Mouse (Mus musculus): Measurements from ENCODE around the gene Cbln1. TPM values are rescaled to one million over a fixed set of nuclear protein-coding genes. Genes with fewer than 3 reads are reported as not detected.

Cbln1 gene
- 10 to 100 TPM in 1 of 2 experiments, 1 to 10 TPM in 1; 9.1 to 15.9 TPM for total RNA-seq (2021)

- intact Hi-C loops (cut with DNase I) = loop anchor here (5.0 kb wide), 2 partner anchors 65 to 540 kb away; no protein-coding TSS in a partner anchor
- peak; percentile 81 to 85 for DNase-seq (ENCODE audit: low spot score in 2 of 2)
These were observed at the start of gene Cbln1 for GRCm38 (mm10) chr8:87472271-87473236. Gene Cbln1, minus strand, starts transcription at chr8:87472609.

DNA sequence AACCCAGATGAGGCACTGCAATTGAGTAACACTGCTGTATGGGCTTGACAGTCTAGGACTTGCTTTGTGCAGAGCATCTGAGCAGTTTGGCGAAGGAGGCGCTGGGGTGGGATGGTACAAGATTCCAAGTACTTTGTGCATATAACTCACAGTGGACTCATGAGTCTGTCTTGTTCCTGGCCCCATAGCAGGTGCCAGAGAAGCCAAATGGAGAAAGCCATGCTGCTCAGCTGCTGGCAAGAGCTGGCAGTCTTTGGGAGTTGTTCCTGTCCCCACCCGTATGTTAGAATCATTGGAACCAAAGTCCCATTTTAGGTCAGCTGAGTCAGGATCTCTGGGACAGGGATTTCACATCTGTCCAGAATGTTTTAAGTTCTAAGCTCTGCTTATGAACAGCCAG is 44.7 kb upstream of the Cbln1 start:
- no peak for DNase-seq (ENCODE audit: low spot score in 2 of 2)
- intact Hi-C loops (cut with DNase I) = no loop called here

DNA sequence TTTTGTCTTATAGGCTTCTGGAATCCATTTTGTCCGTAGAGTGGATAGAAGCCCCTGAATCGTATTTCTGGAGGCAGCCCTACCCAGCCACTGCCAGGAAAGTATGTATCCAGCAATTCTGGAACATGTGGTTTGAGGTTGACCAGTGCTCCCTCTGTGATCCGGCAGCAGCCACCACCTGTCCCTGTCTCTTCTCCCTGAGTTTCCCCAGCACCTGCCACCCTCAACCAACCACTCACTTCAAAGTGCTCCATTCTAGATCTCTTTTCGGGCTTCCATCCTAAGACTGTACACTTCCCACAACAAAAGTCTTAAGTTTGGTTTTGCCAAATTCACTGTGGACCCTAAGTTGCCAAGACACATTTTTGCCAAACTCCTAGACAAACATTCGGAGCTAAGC is 41.4 kb upstream of the Cbln1 start:
- DNase-seq (ENCODE audit: low spot score in 2 of 2) = no peak
- intact Hi-C loops (cut with DNase I) = no loop called here

DNA sequence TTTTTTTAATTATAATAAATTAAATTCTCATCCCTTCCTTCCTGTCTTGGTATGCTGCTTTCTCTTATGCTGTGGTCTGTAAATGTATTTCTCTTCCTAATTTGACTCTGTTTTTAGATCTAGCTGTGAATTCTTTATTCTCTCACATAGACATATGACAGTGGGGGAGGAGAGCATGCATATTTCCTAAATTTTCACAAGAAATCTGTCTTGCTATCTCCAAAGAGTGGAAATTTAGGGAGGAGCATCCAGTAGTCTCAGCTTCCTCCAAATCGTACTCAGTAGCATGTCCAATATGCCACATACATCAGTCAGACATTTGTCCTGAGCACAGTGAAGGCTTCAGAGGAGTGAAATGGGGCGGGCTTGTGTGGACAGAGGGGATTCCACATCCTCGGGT is 40.9 kb upstream of the Cbln1 start:
- DNase-seq (ENCODE audit: low spot score in 2 of 2) = no peak
- intact Hi-C loops (cut with DNase I) = no loop called here

- intact Hi-C loops (cut with DNase I) = no loop called here
- peak; percentile 20 to 33 for DNase-seq (ENCODE audit: low spot score in 2 of 2)
These were observed 40.2 kb upstream of the Cbln1 start for GRCm38 (mm10) chr8:87512636-87513035.

DNA sequence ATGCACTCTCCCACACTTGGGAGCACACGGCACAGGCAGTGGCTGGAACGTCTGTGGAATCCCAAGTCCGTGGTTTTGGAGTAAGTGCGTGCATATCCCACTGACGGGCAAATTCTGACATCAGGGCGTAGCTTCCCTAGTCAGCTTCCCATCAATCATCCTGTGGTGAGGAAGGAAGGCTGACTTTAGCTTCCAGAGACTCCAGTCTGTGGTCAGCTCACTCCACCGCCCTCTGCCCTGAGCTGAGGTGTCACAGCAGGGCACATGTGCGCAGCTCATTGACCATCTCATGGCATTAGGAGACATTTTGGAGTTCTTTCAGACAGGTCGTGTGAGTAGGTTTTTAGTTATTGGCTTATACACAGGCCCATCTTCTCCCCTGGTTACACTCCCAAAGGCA is 34.6 kb upstream of the Cbln1 start:
- no peak for DNase-seq (ENCODE audit: low spot score in 2 of 2)
- intact Hi-C loops (cut with DNase I) = no loop called here

DNA sequence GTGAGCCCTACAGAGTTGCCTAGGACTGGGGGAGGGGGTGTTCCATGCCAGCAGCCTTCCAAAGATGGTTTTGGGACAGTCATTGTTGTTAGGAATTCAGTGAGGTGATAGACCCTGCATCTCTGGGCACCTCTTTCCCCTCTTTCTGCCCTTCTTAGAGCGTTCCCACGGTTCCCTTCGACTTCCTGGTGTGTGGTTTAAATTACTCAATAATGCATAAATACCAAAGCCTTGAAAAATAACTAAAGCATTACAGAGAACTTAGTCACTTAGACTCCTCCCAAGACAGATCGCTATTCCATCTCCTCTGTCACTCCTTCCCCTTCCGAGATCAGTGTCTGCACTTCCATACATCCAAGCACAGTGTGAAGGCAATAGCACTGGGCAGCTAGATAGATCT is 32.0 kb upstream of the Cbln1 start:
- intact Hi-C loops (cut with DNase I) = no loop called here
- no peak for DNase-seq (ENCODE audit: low spot score in 2 of 2)

DNA sequence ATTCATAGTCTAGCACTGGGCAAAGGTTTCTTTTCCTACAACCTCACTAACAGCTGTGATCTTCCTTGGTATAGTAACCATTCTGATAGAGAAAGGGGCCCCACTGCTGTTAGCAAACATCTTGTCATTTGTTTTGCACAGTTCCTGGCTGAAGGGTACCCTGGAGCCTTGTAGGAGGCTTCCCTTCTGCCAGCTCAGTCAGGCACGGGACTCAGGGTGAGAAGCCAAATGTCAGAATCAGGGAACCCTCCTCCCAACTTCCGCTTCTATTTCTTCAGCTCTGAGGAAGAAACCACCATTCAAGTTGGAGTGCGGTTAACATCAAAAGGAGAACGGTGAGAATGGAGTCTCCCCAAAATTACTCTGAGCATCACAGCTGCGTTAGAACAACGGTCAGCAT is 30.3 kb upstream of the Cbln1 start:
- DNase-seq (ENCODE audit: low spot score in 2 of 2) = no peak
- intact Hi-C loops (cut with DNase I) = no loop called here

- intact Hi-C loops (cut with DNase I) = no loop called here
These were observed 25.2 kb upstream of the Cbln1 start for GRCm38 (mm10) chr8:87497641-87498040.

DNA sequence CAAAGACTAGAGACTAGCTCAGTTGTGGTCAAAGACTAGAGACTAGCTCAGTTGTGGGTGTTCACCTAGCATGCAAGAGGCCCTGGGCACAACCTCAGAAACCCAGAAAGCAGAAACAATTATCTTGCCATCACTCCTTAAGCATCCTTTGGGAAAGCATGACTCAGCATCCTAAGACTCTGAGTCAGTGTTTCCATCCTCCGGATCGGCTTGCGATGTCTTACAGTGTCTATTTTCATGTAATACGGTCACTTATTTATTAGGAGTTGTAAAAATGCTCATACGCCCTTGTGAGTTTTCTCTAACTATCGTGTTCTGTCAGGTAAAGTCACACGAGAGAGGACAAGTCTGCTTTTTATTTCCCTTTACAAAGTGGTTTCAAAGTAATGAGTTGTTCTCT is 24.1 kb upstream of the Cbln1 start:
- no peak for DNase-seq (ENCODE audit: low spot score in 2 of 2)
- intact Hi-C loops (cut with DNase I) = no loop called here

More at GRCm38 (mm10) chr8:87497641-87498040, 25.2 kb upstream of the Cbln1 start:
- no peak for DNase-seq (ENCODE audit: low spot score in 2 of 2)

DNA sequence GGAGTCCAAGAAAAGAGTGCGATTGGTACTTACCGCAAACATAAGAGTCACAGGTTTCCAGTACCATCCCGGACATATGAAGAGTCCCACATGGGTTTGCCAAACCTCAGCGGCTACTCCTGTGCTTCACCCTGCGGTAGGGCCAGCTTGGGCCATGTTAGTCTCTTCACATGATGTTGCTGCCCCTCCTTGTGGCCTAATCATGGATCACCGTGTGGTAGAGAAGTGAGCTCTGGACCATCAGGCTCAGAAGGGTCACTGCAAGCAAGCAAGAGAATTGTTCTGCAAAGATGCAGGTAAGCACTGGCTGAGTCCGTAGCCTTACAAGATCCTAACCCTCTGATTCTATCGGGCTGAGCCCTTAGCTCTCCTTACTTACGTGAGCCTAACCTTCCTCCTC is 22.5 kb upstream of the Cbln1 start:
- intact Hi-C loops (cut with DNase I) = no loop called here

DNA sequence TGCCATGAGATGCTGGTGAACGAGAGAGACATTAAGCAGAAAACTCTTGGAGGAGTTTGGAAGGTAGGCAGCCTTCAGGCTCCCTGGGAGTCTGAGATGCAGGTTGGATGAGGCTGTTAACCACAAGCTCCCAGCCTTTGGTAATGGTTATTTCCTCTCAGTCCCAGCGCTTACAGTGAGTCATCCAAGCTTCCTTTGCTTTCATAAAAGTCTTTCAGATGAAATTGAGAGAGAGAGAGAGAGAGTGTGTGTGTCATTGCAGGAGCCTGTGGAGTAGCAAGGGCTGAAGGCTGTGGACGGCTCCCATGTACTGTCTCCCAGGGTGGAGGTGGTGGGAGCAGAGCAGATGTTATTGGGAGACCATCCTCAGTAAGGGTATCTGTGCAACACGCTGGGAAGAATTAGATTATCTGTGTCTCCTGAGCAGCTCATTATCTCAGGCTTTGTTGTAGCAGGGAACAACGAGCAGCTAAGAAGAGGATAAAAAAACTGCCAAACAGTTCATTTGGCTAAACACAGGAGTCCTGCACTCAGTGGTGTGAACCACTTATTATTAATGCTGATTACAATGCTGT is 17.5 kb upstream of the Cbln1 start:
- intact Hi-C loops (cut with DNase I) = no loop called here
- no peak for DNase-seq (ENCODE audit: low spot score in 2 of 2)

More for the DNA sequence above, 22.5 kb upstream of the Cbln1 start:
- DNase-seq (ENCODE audit: low spot score in 2 of 2) = no peak

DNA sequence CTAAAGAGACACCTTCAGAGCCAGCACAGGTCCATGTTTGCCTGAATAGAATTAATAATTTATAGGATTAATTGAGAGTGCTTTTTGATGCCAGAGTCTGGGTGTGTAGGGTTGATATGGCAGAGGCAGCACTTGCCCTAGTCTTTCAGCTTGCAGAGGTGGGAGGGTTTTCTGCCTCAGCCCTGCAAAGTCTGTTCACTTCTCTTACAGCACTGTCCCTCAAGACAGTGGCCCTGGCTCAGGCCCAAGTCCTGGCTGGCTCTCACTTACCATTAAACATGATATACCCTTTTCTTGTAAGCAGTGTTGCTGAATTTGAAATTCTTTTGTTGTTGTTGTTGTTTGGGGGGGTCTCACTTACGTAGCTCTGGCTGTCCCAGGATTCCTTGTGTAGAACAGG is 9.0 kb upstream of the Cbln1 start:
- DNase-seq (ENCODE audit: low spot score in 2 of 2) = no peak
- intact Hi-C loops (cut with DNase I) = no loop called here

DNA sequence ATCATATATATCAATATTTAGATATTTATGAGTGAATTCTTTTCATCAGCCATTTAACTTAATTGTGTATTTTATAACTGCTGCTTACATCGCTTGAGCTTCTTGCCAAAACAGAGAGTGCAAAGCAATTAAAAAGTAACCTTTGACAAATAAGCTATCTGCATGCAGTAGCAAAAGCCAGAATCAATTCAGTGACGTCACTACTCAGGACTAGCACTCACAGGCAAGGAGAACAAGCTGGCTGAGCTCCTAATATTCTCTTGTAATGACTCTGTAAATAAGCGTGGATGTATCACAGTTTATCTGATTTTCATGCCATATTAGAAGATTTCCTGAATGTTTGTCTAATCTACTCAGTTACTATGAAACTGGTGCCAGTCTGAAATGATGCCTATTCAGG is 5.8 kb upstream of the Cbln1 start:
- intact Hi-C loops (cut with DNase I) = no loop called here
- no peak for DNase-seq (ENCODE audit: low spot score in 2 of 2)

DNA sequence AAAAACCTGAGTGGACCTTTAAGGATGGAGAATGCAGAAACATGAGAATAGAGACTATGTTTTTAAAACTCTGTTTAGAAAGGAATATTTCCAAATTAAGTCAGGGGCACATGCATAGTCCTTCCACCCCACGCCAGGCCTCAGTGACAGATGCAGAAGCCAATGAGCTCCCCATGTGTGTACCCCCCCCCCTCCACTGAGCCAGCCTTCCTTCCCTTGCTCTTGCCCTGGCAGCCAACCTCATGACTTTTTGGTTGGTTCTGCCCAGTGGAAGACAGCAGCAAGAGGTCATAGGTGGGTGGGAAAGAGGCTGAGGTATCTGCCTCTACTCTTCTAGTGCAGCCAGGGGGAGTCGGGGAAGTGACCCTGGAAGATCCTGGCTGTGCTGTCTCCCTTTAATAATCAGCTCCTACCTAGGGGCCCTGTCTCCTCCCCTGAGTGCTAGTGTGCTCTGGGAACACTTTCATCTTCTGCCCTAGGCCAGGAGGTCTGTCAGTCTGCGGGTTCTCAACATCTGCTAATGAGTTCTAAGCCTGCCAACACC is 4.8 kb upstream of the Cbln1 start:
- DNase-seq (ENCODE audit: low spot score in 2 of 2) = no peak
- intact Hi-C loops (cut with DNase I) = no loop called here

DNA sequence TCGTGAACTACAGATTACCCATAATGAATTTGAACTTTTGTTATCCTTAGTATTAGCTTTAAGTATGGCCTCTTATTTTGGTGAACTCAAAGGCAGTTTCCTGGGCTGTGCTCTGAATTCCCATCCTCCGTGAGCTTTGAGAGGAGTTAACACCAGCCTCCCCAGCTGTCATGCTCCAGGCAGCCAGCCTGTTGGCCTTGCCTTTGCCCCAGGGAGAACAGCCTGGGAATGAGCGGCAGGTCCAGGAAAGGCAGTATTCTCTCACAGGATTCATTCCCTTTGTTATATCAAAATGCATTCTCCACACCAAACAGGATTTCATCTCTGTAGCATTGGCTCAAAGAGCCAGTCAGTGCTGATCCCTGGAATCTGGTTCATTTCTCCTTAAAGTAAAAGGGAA is 3.1 kb upstream of the Cbln1 start:
- intact Hi-C loops (cut with DNase I) = no loop called here
- no peak for DNase-seq (ENCODE audit: low spot score in 2 of 2)

- intact Hi-C loops (cut with DNase I) = loop anchor here (5.0 kb wide), 2 partner anchors 63 to 542 kb away; no protein-coding TSS in a partner anchor
- DNase-seq (ENCODE audit: low spot score in 2 of 2) = no peak
These were observed 2.0 kb upstream of the Cbln1 start for GRCm38 (mm10) chr8:87474379-87474778.

DNA sequence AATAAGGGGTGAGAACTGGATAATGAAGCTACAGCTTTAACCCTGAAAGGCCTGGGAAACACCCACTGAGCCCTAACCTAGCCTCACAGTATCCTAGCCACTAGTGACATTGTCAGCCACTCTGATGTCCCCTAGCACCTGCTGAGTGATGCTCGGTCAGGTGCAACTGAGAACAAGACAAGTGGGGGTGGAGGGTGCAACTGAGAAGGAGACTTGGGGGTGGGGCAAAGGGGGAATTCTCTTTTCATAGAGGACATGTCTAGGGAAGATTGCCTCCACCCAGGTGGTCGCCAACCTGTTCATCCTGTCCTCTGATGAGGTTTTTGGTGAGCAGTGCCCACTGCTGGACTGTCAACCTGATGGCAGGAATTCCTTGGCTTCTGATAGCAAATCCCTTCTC is 1.5 kb upstream of the Cbln1 start:
- intact Hi-C loops (cut with DNase I) = loop anchor here (5.0 kb wide), 2 partner anchors 63 to 542 kb away; no protein-coding TSS in a partner anchor
- no peak for DNase-seq (ENCODE audit: low spot score in 2 of 2)

- intact Hi-C loops (cut with DNase I) = loop anchor here (5.0 kb wide), 2 partner anchors 64 to 541 kb away; no protein-coding TSS in a partner anchor
- peak in 1 of 2 experiments; percentile 12 for DNase-seq (ENCODE audit: low spot score in 2 of 2)
These were observed 905 bp upstream of the Cbln1 start for GRCm38 (mm10) chr8:87473314-87473713.

- intact Hi-C loops (cut with DNase I) = loop anchor here (5.0 kb wide), 2 partner anchors 66 to 539 kb away; no protein-coding TSS in a partner anchor
- DNase-seq (ENCODE audit: low spot score in 2 of 2) = no peak
These were observed 672 bp downstream of the Cbln1 start for GRCm38 (mm10) chr8:87471603-87472270.
